Mouse (Mus musculus) hindbrain, embryonic 13.5 days (tissue): ENCODE measurements around the gene Nr1d1. TPM values are rescaled to one million over a fixed set of nuclear protein-coding genes. Genes with fewer than 3 reads are reported as not detected.

Experiments
- ATAC-seq: fragments of 200-750 bp; cut with Nextera tagmentation; 2 replicates; pipeline ENCODE4 v1.8.0; 2017; ENCODE audit warnings: moderate TSS enrichment; ENCODE audit not compliant: low FRiP score
- H3K27ac ChIP-seq: fragments of 300-500 bp; sonication (generic); 2 replicates; pipeline ENCODE4 v1.5.1; 2015; ENCODE audit warnings: inconsistent platforms, mild to moderate bottlenecking, moderate library complexity
- H3K27me3 ChIP-seq: fragments of 300-500 bp; sonication (generic); 2 replicates; pipeline ENCODE4 v1.6.1; 2015; ENCODE audit warnings: mild to moderate bottlenecking, inconsistent platforms
- H3K36me3 ChIP-seq: fragments of 300-500 bp; sonication (generic); 2 replicates; pipeline ENCODE4 v1.6.1; 2015; ENCODE audit warnings: mild to moderate bottlenecking, inconsistent platforms
- H3K4me1 ChIP-seq: fragments of 300-500 bp; sonication (generic); replicated peaks from 2 replicates; pipeline ENCODE4 v1.6.1; 2015; ENCODE audit warnings: inconsistent platforms
- H3K4me2 ChIP-seq: fragments of 300-500 bp; sonication (generic); 2 replicates; pipeline ENCODE4 v1.6.1; 2015; ENCODE audit warnings: inconsistent platforms, mild to moderate bottlenecking, moderate library complexity
- H3K4me3 ChIP-seq: fragments of 300-500 bp; sonication (generic); 2 replicates; pipeline ENCODE4 v1.5.1; 2015; ENCODE audit warnings: mild to moderate bottlenecking, inconsistent platforms
- H3K9ac ChIP-seq: fragments of 300-500 bp; sonication (generic); 2 replicates; pipeline ENCODE4 v1.6.1; 2015; ENCODE audit warnings: mild to moderate bottlenecking, inconsistent platforms
- H3K9me3 ChIP-seq: fragments of 300-500 bp; sonication (generic); 2 replicates; pipeline ENCODE4 v1.6.1; 2016; ENCODE audit warnings: inconsistent platforms
- WGBS: fragments of 180-500 bp; shearing (Covaris S2); methylation state at CpG from one replicate; pipeline ENCODE4 v1.1.7; 2015; 5-methylcytosine and 5-hydroxymethylcytosine counted together
- polyA plus RNA-seq: library from polyadenylated mRNA; unstranded; fragments of >200 nt; fragmentation: Nextera tagmentation; extraction: Ambion mirVana; gene quantifications from 2 replicates; pipeline ENCODE4 v1.2.1, GENCODE M21; 2015

The Nr1d1 gene
- polyA plus RNA-seq, 1 experiment from 2014 or later: 1.9 TPM

DNA sequence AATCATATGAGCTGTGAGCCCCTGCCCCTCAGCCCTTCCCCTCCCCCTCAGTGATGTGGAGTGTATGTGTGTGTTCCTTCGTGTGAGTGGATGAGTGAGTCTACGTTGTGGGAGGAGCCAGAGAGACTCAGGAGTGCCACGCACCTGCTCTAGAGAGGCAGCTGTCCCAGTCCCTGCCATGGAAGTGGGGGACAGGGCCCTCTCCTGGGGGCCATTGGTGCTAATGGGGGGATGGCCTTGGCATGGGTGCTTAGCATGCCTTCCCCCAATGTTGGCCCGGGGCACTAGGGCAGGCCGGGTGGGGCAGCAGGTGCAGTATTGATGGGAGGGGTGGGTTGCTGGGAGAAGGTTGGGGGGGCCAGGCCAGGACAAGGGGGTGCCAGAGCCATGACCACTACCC is 8.3 kb downstream of the Nr1d1 start:
- Histone ChIP-seq H3K4me3 (no peak overlapping the region), H3K9ac (peak overlapping the region; percentile 43; the same call in 1 of the 2 replicates), H3K27me3 (no peaks in the 10 kb centered on the region), H3K9me3 (no peaks in the 10 kb centered on the region), H3K27ac (peak overlapping the region; percentile 88), H3K4me2 (0 out of 2 replicates have a peak overlapping the region, but pooled peaks have one; percentile 9), H3K36me3 (peaks cover 82% of the 10 kb centered on the region), H3K4me1 (peaks cover 50% of the 10 kb centered on the region)
- ATAC-seq: peak; percentile 32
- WGBS: 41% methylated on average over 4 of the region's 5 CpGs

DNA sequence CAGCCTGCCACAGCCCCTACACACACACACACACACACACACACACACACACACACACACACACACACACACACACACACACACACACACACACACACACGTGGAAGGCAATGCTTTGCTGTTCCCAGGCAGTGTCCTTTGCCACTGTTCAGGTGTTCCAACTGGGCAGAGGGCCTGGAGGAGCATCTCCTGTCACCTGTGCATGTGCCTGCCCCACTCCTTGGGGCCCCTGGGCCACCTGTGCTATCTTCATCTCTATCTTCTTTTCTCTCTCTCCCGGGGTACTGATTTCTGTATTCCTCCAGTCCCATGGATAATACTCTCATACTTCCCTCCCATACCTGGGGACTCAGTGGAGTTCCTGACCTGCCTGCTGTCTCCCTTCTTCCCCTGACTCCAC is 8.8 kb downstream of the Nr1d1 start:
- Histone ChIP-seq H3K4me1 (peaks cover 50% of the 10 kb centered on the region), H3K9me3 (no peaks in the 10 kb centered on the region), H3K27me3 (no peaks in the 10 kb centered on the region), H3K27ac (peak overlapping the region; percentile 88), H3K9ac (peak overlapping the region; percentile 43; the same call in 1 of the 2 replicates), H3K36me3 (peaks cover 82% of the 10 kb centered on the region), H3K4me2 (no peak overlapping the region), H3K4me3 (no peak overlapping the region)
- no peak for ATAC-seq
- 75% methylated on average over 1 of the region's 2 CpGs for WGBS

DNA sequence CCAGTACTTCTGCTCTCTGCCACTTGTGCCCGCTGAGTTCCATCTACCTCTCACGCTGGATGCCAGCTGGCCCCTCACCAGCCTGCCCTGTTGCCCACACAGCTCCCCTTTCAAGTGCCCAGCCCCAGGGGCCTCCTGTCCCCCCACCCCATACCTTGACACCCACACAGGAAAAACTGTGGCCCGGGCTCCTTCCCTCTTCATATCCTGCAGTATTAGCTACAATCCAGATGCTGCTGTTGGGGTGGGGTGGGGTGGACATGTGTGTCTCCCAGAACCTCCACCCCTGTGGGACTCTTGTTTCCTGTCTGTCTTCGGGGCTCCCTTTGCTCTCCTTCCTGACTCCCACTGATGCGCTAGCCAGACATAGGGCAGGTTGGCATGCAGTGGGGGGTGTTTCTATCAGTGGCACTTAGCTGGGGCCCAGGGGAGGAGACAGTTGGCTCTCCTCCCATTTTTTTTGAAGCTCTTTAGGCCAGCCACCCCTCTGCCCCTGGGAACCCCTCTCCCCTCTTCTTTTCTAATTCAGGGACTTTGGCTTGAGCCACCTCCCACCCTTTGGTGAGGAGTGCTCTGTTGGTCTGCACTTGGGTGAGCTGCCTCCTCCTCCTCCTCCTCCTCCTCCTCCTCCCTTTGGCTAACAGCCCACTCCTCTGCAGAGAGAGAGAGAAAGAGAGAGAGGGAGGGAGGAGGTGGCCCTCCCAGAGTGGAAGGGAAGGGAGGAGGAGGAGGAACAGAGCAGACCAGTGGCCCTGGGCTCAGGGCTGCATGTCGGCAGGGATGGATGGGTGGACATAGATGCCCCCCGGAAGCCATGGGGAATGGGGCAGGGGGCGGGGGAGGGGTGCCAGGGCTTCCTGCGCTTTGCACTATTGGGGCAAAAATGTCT is 9.5 kb downstream of the Nr1d1 start:
- H3K9ac ChIP-seq: peak overlapping the region; percentile 55; the same call in 1 of the 2 replicates
- peaks cover 82% of the 10 kb centered on the region for H3K36me3 ChIP-seq
- no peak for ATAC-seq
- no peaks in the 10 kb centered on the region for H3K27me3 ChIP-seq
- peak overlapping the region; percentile 88 for H3K27ac ChIP-seq
- no peaks in the 10 kb centered on the region for H3K9me3 ChIP-seq
- no peak overlapping the region for H3K4me3 ChIP-seq
- no peak overlapping the region for H3K4me2 ChIP-seq
- WGBS: 40% methylated on average over 9 of the region's 9 CpGs
- peaks cover 50% of the 10 kb centered on the region for H3K4me1 ChIP-seq

GRCm38 (mm10) chr11:98764746-98765145 is 10.4 kb downstream of the Nr1d1 start:
- no peak overlapping the region for H3K9ac ChIP-seq
- peak overlapping the region; percentile 88 for H3K27ac ChIP-seq

DNA sequence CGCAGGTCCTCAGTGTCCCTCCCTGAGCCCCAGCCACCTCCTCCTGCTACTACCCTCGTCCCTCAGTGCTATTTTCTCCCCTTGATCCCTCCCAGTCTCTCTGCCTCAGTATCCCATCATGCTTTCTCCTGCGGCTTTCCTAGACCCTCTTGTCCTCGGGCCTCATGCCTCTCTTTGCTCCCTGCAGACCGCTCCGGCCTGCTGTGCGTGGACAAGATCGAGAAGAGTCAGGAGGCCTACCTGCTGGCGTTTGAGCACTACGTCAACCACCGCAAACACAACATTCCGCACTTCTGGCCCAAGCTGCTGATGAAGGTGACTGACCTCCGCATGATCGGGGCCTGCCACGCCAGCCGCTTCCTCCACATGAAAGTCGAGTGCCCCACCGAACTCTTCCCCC is 11.0 kb downstream of the Nr1d1 start:
- peaks cover 47% of the 10 kb centered on the region for H3K4me1 ChIP-seq
- H3K9me3 ChIP-seq: no peaks in the 10 kb centered on the region
- WGBS: 85% methylated on average over 18 of the region's 18 CpGs
- no peak overlapping the region for H3K9ac ChIP-seq
- H3K27ac ChIP-seq: peak overlapping the region; percentile 88; the same call in 1 of the 2 replicates
- H3K36me3 ChIP-seq: peaks cover 79% of the 10 kb centered on the region
- H3K4me3 ChIP-seq: no peak overlapping the region
- ATAC-seq: no peak
- H3K27me3 ChIP-seq: no peaks in the 10 kb centered on the region
- no peak overlapping the region for H3K4me2 ChIP-seq

More at GRCm38 (mm10) chr11:98764746-98765145, 10.4 kb downstream of the Nr1d1 start:
- Histone ChIP-seq H3K9me3 (no peaks in the 10 kb centered on the region), H3K36me3 (peaks cover 81% of the 10 kb centered on the region), H3K4me1 (peaks cover 50% of the 10 kb centered on the region), H3K4me2 (no peak overlapping the region), H3K27me3 (no peaks in the 10 kb centered on the region), H3K4me3 (no peak overlapping the region)
- no peak for ATAC-seq

- H3K36me3 ChIP-seq: peaks cover 79% of the 10 kb centered on the region
These were observed 11.7 kb downstream of the Nr1d1 start for GRCm38 (mm10) chr11:98763502-98763861.

DNA sequence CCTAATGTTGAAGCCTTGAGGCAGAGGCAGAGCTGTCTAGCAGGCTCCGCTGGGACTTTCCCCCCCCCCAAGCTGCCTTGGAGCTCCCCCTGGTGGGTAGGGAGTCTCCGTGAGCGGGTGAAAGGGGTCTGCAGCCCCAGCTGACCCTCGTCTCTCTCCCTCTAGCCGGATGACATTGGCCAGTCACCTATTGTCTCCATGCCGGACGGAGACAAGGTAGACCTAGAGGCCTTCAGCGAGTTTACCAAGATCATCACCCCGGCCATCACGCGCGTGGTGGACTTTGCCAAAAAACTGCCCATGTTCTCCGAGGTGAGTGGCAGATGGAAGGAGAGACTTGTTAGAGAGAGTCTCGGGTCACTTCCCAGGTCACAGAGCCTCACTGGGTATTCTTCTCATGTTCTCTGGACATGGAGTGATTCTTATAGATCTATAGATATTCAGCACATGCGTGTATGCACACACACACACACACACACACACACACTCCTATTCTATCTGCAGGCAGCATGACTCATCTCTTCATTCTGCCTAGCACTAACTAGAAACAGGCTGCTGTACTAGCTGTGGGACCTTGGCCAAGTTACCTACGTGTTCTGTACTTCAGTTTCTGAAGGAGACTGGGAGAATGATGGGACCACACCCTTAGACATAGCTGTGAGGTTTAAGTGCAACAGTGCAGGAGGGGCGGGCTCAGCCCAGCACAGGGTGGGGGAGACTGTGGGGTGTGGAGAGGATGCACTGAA is 12.2 kb downstream of the Nr1d1 start:
- no peaks in the 10 kb centered on the region for H3K9me3 ChIP-seq
- ATAC-seq: no peak
- 62% methylated on average over 17 of the region's 17 CpGs for WGBS
- no peak overlapping the region for H3K4me3 ChIP-seq
- H3K4me2 ChIP-seq: no peak overlapping the region
- H3K4me1 ChIP-seq: peaks cover 36% of the 10 kb centered on the region
- H3K9ac ChIP-seq: no peak overlapping the region
- peaks cover 77% of the 10 kb centered on the region for H3K36me3 ChIP-seq
- H3K27ac ChIP-seq: no peak overlapping the region
- no peaks in the 10 kb centered on the region for H3K27me3 ChIP-seq

More at GRCm38 (mm10) chr11:98763502-98763861, 11.7 kb downstream of the Nr1d1 start:
- no peak overlapping the region for H3K27ac ChIP-seq
- H3K27me3 ChIP-seq: no peaks in the 10 kb centered on the region
- ATAC-seq: no peak
- H3K4me2 ChIP-seq: no peak overlapping the region
- H3K9me3 ChIP-seq: no peaks in the 10 kb centered on the region
- WGBS: 87% methylated on average over 8 of the region's 8 CpGs
- no peak overlapping the region for H3K4me3 ChIP-seq
- H3K9ac ChIP-seq: no peak overlapping the region
- peaks cover 41% of the 10 kb centered on the region for H3K4me1 ChIP-seq

DNA sequence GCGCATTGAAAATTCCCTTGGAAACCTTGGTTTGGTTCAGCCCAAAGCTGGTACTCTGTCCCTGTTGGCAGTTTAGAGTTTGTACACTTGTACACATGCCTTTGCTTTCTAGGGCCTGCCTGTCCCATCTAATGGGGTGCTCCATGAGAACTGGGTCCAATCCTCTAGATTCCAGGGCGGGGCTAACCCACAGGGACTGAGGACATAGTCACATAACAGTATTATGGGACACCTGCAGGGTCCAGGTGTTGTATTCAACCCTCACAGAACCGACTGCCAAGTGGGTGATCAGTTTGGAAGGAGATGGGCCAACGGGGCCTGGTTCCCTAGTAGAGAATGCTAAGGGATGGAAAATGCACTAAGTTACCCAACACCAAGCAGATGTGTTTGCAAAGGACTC is 13.2 kb downstream of the Nr1d1 start:
- WGBS: 94% methylated on average over 4 of the region's 4 CpGs

DNA sequence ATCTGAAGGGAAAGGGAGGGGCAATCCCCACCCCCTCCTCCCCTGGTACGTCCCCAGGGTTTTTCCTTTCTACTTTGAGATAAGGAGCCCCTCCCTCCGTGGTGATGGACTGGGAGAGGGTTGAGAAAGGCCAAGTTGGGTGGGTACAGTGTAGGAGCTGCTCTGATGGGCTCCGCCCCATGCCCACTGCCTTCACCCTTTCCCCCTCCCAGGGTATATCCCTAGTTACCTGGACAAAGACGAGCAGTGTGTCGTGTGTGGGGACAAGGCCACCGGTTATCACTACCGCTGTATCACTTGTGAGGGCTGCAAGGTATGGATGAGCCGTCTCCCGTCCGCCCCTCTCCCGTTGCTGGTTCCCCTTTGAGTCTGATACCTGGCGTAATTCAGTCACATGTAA is 18.4 kb downstream of the Nr1d1 start:
- Histone ChIP-seq H3K4me1 (peaks cover 45% of the 10 kb centered on the region), H3K9ac (no peak overlapping the region), H3K4me2 (no peak overlapping the region), H3K27ac (no peak overlapping the region), H3K27me3 (no peaks in the 10 kb centered on the region), H3K9me3 (no peaks in the 10 kb centered on the region), H3K36me3 (peaks cover 78% of the 10 kb centered on the region), H3K4me3 (no peak overlapping the region)
- ATAC-seq: no peak
- WGBS: 91% methylated on average over 12 of the region's 12 CpGs

More for the DNA sequence above, 13.2 kb downstream of the Nr1d1 start:
- H3K9ac ChIP-seq: no peak overlapping the region
- no peak for ATAC-seq
- no peak overlapping the region for H3K4me2 ChIP-seq
- no peaks in the 10 kb centered on the region for H3K27me3 ChIP-seq
- peaks cover 86% of the 10 kb centered on the region for H3K36me3 ChIP-seq
- H3K4me3 ChIP-seq: no peak overlapping the region
- peaks cover 26% of the 10 kb centered on the region for H3K4me1 ChIP-seq
- H3K27ac ChIP-seq: no peak overlapping the region
- H3K9me3 ChIP-seq: no peaks in the 10 kb centered on the region

DNA sequence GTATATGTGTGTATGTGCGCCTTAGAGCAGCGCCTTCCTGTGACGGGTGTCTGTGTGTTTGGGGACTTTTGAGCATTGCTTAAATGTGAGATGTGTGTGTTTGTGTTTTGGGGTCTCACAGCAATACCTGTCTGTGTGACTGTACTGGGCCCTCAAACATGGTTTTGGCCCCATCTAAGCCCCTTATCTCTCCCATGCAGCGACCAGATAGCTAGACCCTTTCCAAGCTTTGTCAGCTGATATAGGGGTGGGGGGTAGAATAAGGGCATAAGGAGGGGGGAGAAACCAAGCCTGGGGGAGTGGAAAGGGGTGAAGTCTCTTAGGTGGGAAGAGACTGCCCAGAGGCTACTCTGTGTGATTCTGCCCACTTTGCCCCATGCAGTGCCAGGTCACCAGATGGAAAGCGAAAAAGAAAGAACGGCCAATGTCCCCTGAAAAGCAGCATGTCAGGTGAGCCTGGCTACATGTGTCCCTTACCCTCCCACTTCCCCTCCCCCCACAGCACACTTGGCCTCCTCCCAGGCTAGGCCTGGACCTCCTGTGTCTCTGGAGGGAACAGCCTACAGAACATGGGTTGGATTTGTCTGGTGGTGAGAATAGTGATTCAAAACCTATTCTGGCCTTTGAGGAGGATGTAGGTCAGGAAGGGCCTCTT is 19.3 kb downstream of the Nr1d1 start:
- no peak for ATAC-seq
- no peak overlapping the region for H3K4me2 ChIP-seq
- H3K9me3 ChIP-seq: no peaks in the 10 kb centered on the region
- no peak overlapping the region for H3K9ac ChIP-seq
- H3K27me3 ChIP-seq: no peaks in the 10 kb centered on the region
- H3K4me1 ChIP-seq: peaks cover 53% of the 10 kb centered on the region
- 94% methylated on average over 6 of the region's 6 CpGs for WGBS
- no peak overlapping the region for H3K27ac ChIP-seq
- H3K4me3 ChIP-seq: no peak overlapping the region
- peaks cover 70% of the 10 kb centered on the region for H3K36me3 ChIP-seq

- no peak overlapping the region for H3K4me3 ChIP-seq
- peaks cover 59% of the 10 kb centered on the region for H3K36me3 ChIP-seq
- peak overlapping the region; percentile 30; the same call in 1 of the 2 replicates for H3K9ac ChIP-seq
- ATAC-seq: no peak
- H3K27ac ChIP-seq: peak overlapping the region; percentile 99
- H3K4me1 ChIP-seq: peaks cover 65% of the 10 kb centered on the region
- 24% methylated on average over 7 of the region's 7 CpGs for WGBS
- no peaks in the 10 kb centered on the region for H3K9me3 ChIP-seq
- H3K27me3 ChIP-seq: no peaks in the 10 kb centered on the region
- H3K4me2 ChIP-seq: no peak overlapping the region
These were observed 20.4 kb downstream of the Nr1d1 start for GRCm38 (mm10) chr11:98754621-98755181.
